Mouse (Mus musculus) layer of hippocampus, adult 2 months (tissue): Measurements from ENCODE around the gene Speg. TPM values are rescaled to one million over a fixed set of nuclear protein-coding genes. Genes with fewer than 3 reads are reported as not detected.

ENCODE experiments used
- DNase-seq, 2 experiments: peaks; one replicate each; pipeline ENCODE4 v3.0.0; 2022; ENCODE audit warnings: low spot score in 2 of 2
- H3K27ac ChIP-seq: fragments of 200-600 bp; 2 replicates; pipeline ENCODE4 v1.8.1; 2022
- H3K4me3 ChIP-seq: fragments of 200-600 bp; 2 replicates; pipeline ENCODE4 v1.8.1; 2022; ENCODE audit warnings: mild to moderate bottlenecking
- CTCF ChIP-seq: fragments of 200-600 bp; conservative IDR thresholded peaks from 2 replicates; pipeline ENCODE4 v1.8.1; 2022; ENCODE audit warnings: antibody characterized with exemption, mild to moderate bottlenecking, moderate library complexity
- total RNA-seq, 2 experiments: library from RNA; stranded (reverse); gene quantifications; 2 replicates each; pipeline ENCODE4 v1.2.3; 2021

The Speg gene
- total RNA-seq, 2 experiments from 2014 or later: 168 to 179 TPM

GRCm38 (mm10) chr1:75371317-75372095 lies 3.6 kb upstream of the Speg start:
- no peak for DNase-seq
- peak; percentile 76 for TF ChIP-seq CTCF
- Histone ChIP-seq H3K27ac (no peak overlapping the region), H3K4me3 (no peak overlapping the region)

- Histone ChIP-seq H3K4me3 (no peak overlapping the region), H3K27ac (no peak overlapping the region)
- no peak for TF ChIP-seq CTCF
- no peak for DNase-seq
Observed at GRCm38 (mm10) chr1:75372450-75372849, 2.6 kb upstream of the Speg start.

- Histone ChIP-seq H3K4me3 (no peak overlapping the region), H3K27ac (no peak overlapping the region)
- no peak for TF ChIP-seq CTCF
- no peak for DNase-seq
Observed at GRCm38 (mm10) chr1:75373276-75373675, 1.8 kb upstream of the Speg start.

GRCm38 (mm10) chr1:75379196-75379595 lies 4.1 kb downstream of the Speg start:
- Histone ChIP-seq H3K4me3 (no peak overlapping the region), H3K27ac (no peak overlapping the region)
- no peak for TF ChIP-seq CTCF
- DNase-seq: no peak

- H3K27ac ChIP-seq: no peak overlapping the region
- H3K4me3 ChIP-seq: no peak overlapping the region
- DNase-seq: no peak
- TF ChIP-seq CTCF: no peak
Observed at GRCm38 (mm10) chr1:75379931-75380330, 4.8 kb downstream of the Speg start.

GRCm38 (mm10) chr1:75380951-75381350 lies 5.9 kb downstream of the Speg start:
- no peak overlapping the region for H3K4me3 ChIP-seq
- TF ChIP-seq CTCF: no peak
- no peak overlapping the region for H3K27ac ChIP-seq
- DNase-seq: no peak

GRCm38 (mm10) chr1:75381482-75382355 lies 6.6 kb downstream of the Speg start:
- peak overlapping the region; percentile 81 for H3K4me3 ChIP-seq
- peak overlapping the region; percentile 98 for H3K27ac ChIP-seq
- peak in 1 of 2 experiments; percentile 45 for DNase-seq
- peak; percentile 48 for TF ChIP-seq CTCF

GRCm38 (mm10) chr1:75382356-75383071 lies 7.4 kb downstream of the Speg start:
- DNase-seq: no peak
- Histone ChIP-seq H3K4me3 (peak overlapping the region; percentile 81), H3K27ac (peak overlapping the region; percentile 98)
- TF ChIP-seq CTCF: no peak

GRCm38 (mm10) chr1:75384470-75385141 lies 9.5 kb downstream of the Speg start:
- DNase-seq: peak in 1 of 2 experiments; percentile 43
- H3K27ac ChIP-seq: peak overlapping the region; percentile 98
- peak overlapping the region; percentile 54 for H3K4me3 ChIP-seq
- no peak for TF ChIP-seq CTCF

GRCm38 (mm10) chr1:75385142-75385730 lies 10.1 kb downstream of the Speg start:
- peak; percentile 41 to 52 for DNase-seq
- H3K27ac ChIP-seq: peak overlapping the region; percentile 98
- peak overlapping the region; percentile 54 for H3K4me3 ChIP-seq
- TF ChIP-seq CTCF: no peak

- Histone ChIP-seq H3K4me3 (peak overlapping the region; percentile 54), H3K27ac (peak overlapping the region; percentile 98)
- TF ChIP-seq CTCF: no peak
- DNase-seq: peak; percentile 47 to 58
Observed at GRCm38 (mm10) chr1:75386149-75386548, 11.1 kb downstream of the Speg start.

GRCm38 (mm10) chr1:75387469-75387928 lies 12.4 kb downstream of the Speg start:
- DNase-seq: no peak
- H3K27ac ChIP-seq: peak overlapping the region; percentile 98
- no peak for TF ChIP-seq CTCF
- peak overlapping the region; percentile 54 for H3K4me3 ChIP-seq
